Mouse (Mus musculus): ENCODE results near the gene Pgm2. TPM values are rescaled to one million over a fixed set of nuclear protein-coding genes. Genes with fewer than 3 reads are reported as not detected.

Gene Pgm2
- total RNA-seq, 2 experiments from 2014 or later: 12.2 to 14.4 TPM

- DNase-seq (ENCODE audit: low spot score in 2 of 2): no peak
These were observed 18.3 kb upstream of the Pgm2 start for GRCm38 (mm10) chr5:64074455-64074854.

DNA sequence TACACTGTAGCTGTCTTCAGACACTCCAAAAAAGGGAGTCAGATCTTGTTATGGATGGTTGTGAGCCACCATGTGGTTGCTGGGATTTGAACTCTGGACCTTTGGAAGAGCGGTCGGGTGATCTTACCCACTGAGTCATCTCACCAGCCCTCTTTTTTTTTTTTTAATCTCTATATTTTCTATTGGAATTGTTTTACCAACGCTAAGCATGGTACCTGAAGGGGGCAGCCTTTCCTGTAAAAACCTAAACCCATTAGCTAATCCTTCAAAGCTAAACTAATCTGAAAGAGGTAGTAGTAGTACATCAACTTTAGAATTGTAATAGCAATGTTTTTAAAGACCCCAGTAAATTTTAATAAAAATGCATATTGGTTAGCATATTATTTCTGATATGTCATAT is 17.2 kb upstream of the Pgm2 start:
- no peak for DNase-seq (ENCODE audit: low spot score in 2 of 2)

- no peak for DNase-seq (ENCODE audit: low spot score in 2 of 2)
These were observed 15.4 kb upstream of the Pgm2 start for GRCm38 (mm10) chr5:64077353-64077752.

GRCm38 (mm10) chr5:64078740-64079461 is 13.8 kb upstream of the Pgm2 start:
- no peak for DNase-seq (ENCODE audit: low spot score in 2 of 2)

DNA sequence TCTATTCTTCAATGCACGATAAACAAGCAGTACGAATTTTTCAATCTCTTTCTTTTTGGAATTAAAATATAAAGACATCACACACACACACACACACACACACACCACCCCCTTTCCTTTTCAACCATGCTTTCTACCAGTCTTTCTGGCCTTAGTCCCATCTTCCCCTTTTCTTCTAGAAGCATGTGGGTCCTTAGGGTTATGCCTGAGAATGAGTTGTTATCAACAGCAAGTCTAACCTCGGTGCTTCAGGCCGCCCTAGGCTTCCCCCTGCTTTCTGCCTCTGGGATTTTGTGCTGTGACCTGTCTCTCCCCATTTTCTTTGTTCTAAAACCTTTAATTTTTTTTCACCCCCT is 13.3 kb upstream of the Pgm2 start:
- DNase-seq (ENCODE audit: low spot score in 2 of 2): no peak

DNA sequence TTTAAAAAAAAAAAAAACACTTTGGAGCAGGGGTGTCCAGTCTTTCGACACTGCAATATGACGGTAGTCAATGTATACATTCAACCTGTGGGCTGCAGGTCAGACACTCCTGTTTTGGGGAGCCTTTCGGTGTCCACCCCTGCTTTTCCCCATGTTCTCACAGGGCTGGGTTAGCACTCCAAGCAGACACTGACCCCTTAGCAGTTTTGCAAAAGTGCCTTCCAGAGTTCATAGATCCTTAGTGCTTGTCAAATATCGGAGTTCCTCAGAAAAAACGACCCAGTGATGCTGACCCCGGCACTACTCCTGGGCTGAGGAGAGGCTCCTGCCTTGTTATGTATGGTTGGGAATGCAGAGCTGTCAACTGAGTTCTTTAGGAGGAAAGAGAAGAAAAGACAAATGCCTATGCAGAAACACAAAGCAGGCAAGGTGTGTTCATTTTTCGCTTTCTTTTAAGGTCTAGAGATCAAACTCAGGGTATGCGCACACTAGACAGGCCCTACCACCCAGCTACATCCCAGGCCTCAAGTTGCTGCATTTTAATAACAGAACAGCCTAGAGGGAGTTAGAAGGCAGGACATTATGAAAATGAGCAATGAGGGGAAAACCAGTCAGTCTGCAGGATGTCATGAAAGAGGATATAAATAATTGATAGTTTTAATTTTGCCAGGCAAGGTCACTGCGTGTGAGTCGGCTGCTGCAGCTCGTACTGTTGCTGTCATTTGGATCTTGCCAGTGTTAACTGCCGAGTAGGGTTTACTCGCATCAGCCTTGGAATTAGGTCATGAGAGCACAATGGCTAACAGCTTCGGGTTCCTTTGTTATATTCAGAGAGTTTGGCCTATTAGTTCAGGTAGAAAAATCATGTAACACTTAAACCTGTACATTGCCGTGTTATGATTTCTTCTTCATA is 9.0 kb upstream of the Pgm2 start:
- DNase-seq (ENCODE audit: low spot score in 2 of 2): no peak

DNA sequence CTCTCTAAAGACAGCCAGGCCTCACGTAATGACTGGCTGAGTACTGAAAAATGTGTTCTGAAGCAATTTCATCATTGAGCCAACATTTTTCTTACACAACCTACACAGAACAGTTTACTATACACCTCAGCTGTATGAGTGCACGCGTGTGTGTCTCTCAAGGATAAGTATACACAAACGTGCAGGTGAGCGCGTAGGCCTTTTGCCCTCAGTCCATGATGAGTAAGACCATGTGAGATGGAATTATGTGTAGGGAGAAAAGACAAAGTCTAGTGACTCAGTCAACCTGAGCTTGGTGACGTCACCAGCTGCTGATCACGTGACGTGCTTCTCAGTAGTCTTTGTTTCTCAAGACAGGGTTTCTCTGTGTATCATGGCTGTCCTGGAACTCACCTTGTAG is 7.3 kb upstream of the Pgm2 start:
- DNase-seq (ENCODE audit: low spot score in 2 of 2): no peak

DNA sequence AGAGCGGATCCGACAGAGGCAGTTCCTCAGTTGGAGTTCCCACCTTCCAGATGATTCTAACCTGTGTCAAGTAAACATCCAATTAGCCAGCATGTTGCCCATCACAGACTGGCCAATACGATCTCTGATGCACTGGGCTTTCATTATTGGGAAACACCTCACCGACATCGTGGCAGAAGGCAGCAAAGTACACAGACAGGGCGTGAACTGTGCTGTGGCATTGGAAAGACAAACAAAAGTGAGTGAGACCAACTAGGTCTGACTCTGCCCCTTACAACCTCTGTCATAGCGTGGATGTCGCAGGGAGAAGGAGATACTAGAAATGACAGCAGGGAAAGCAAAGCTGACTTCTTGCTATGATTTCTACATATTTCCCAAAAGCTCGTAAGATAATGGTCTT is 4.0 kb upstream of the Pgm2 start:
- no peak for DNase-seq (ENCODE audit: low spot score in 2 of 2)

DNA sequence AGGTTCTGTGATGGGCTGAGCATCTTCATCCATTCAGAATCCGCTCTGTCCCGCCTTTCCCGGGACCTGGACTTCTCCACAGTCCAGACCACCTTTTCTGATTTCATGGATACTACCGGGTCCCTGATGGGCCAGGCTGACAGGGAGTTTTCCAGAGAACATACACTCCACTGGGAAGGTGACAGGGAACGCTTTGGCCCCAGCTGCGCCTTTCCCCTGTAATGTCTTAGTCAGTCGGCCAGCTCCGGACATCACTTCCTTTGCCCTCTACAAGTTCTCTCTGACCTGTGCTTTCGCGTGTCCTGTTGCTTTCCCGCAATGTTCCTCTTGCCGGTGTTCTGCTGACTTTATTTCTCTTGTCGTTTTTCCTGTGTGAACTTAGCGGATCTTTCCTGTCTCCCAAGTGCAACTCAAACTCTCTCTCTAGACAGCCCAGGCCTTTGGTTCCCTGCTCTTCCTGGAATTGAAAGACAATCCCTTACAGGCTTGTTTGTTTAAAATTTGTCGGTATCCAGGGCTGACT is 660 bp downstream of the Pgm2 start:
- peak in 1 of 2 experiments; percentile 32 for DNase-seq (ENCODE audit: low spot score in 2 of 2)

GRCm38 (mm10) chr5:64095342-64095993 is 2.7 kb downstream of the Pgm2 start:
- no peak for DNase-seq (ENCODE audit: low spot score in 2 of 2)

DNA sequence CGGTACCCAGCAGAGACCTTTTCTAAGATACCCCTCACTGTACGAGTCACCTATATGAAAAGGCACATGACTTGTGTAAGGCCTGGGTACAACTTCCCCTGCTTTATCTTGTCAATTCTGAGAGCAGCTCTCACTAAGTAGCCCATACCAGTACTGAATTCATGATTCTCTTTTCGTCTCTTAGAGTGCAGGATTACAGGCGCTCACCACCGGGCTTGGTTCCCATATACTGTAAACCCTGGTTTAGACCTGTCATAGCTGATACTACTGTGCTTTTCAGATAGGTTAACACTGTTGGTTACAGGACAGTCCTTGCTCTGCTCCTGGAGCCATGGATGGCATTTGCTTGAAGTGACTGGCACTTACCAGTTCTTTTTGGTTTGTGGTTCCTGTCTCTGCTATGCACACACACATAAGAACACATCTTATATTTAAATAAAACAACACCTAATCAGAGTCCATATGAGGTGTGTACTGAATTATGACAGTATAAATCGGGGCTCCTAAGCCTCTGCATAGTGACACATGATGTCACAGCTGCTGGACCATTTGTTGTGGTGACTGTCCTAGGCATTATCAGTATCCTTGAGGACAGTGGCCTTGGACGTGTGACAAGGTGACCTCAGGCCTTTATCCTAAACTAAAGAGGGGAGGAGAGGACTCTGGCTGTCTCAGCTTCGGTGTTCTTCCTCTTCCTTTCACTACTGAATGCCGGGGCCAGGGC is 9.4 kb downstream of the Pgm2 start:
- no peak for DNase-seq (ENCODE audit: low spot score in 2 of 2)

DNA sequence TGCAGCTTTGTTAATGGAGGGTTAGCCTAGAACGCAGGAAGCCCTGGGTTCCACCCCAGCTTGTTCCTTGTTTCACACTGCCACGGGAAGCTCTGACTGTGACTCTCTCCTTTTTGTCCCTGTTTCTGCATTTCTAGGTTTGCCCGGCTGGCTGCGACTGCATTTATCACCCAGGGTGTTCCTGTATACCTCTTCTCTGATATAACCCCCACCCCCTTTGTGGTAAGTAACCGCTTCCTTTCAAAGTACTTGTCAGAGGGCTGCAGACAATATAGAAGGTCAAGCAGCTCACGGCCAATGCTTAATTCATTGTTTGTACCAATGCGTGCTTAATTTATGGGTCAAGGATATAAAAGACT is 9.9 kb downstream of the Pgm2 start:
- DNase-seq (ENCODE audit: low spot score in 2 of 2): no peak

DNA sequence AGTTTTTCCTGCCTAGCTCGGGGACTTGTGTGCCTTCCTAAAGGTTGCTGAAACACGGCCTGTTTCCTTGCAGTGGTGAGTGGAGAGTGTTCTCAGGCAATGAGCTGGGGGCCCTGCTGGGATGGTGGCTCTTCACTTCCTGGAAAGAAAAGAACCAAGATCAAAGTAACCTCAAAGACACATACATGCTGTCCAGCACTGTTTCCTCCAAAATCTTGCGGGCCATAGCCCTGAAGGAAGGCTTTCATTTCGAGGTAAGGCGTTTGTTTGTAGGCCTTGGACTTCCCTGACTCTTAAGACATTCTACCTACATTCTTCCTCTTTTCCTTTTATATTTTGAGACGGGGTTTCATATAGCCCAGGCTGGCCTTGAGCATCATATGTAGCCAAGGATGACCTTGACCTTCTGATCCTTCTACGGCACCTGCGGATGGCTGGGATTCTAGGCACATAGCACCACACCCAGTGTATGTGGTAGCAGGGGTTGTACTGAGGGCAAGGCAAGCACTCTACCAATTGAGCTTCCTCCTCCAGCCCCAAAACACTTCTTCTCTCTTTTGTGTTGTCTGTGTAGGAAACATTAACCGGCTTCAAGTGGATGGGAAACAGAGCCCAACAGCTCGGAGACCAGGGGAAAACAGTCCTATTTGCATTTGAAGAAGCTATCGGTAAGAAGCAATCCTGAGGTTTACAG is 15.0 kb downstream of the Pgm2 start:
- DNase-seq (ENCODE audit: low spot score in 2 of 2): no peak

GRCm38 (mm10) chr5:64109217-64109616 is 16.5 kb downstream of the Pgm2 start:
- DNase-seq (ENCODE audit: low spot score in 2 of 2): no peak

DNA sequence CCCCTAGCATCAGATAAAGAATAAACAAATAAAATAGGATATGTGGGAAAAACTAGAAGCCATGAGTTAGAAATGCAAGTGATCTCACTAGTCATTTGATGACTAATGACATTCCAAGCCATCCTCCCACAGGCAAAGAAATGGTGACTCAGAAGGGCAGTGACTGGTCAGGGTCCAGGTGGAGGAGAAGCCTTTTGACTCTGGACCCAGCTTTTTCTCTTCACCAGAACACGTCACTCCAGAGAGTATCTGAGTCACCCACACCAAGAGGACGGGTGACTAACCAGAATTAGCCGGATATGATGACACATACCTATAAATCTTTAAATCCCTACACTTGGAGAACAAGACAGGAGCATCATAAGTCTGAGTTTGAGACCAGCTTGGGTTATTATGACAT is 19.6 kb downstream of the Pgm2 start:
- no peak for DNase-seq (ENCODE audit: low spot score in 2 of 2)

DNA sequence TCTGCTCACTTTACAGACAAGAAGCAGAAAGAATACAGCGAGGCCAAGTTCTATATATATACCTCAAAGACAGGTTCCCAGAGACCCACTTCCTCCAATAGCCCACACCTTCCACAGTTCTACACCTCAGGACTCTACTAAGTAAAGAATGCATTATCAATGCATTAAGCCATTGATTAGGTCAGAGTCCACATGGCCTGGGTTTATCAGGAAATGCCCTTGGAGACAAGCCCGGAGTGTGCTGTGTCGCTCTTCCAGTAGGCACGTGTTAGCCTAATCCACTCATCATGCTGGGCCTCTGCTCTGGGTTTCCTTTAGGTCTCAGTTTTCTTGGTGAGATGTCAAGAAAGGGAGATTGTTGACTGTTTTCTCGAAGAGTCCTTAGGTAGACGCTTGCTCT is 21.5 kb downstream of the Pgm2 start:
- no peak for DNase-seq (ENCODE audit: low spot score in 2 of 2)

- DNase-seq (ENCODE audit: low spot score in 2 of 2): no peak
These were observed 24.4 kb downstream of the Pgm2 start for GRCm38 (mm10) chr5:64117191-64117590.

DNA sequence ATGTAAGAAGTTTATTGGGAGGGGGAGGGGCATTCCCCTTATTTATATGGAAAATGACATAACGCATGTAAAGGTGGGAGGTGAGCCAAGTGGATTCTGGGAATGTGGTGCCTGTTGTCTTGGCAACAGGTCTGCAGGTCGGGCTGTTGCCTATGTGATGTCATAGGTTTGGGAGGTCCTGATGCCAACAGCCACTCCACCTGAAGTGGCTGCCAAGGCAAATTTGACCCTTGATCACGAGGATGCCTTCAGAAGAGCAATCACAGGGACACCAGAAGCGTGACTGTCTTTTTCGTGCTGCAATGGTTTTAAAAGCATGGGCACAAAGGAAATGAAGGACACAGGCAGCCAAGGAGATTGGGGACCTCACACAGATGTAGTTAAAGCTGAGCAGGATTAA is 33.0 kb downstream of the Pgm2 start:
- DNase-seq (ENCODE audit: low spot score in 2 of 2): no peak

GRCm38 (mm10) chr5:64131550-64131949 is 38.8 kb downstream of the Pgm2 start:
- DNase-seq (ENCODE audit: low spot score in 2 of 2): no peak

DNA sequence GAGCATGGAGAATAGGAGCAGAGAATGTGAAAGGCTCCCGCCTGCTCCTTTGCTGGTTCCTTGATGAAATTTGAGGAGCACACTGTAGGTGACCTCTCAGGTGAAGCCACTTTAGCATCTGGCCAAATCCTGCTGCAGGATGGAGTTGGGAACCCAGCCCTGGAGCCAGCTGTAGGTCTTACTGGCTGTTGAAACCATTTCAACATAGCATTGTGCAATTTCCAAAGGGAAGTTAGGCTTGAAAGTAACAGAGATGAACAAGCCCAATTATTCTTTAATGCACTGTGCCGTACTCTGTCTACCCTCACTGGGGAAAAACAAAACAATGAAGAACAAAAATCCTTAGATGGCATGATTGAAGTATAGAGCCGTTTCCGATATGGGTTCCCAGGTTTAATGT is 41.2 kb downstream of the Pgm2 start:
- no peak for DNase-seq (ENCODE audit: low spot score in 2 of 2)

GRCm38 (mm10) chr5:64136325-64136724 is 43.6 kb downstream of the Pgm2 start:
- DNase-seq (ENCODE audit: low spot score in 2 of 2): no peak
